Mouse (Mus musculus): ENCODE measurements around the gene Fkbp9. TPM values are rescaled to one million over a fixed set of nuclear protein-coding genes. Genes with fewer than 3 reads are reported as not detected.
"Not testable (repeated sequence)": the region's sequence is repeated elsewhere in the genome, so short reads cannot be mapped to it uniquely, and the experiment has no call there.

Fkbp9 gene
- polyA plus RNA-seq, 1 experiment from 2014 or later, result 60.3 TPM

GRCm38 (mm10) chr6:56850315-56850714 lies 18.5 kb downstream of the Fkbp9 start:
- DNase-seq (ENCODE audit: low spot score), result no peak
- Histone ChIP-seq H3K4me3 (no peak overlapping the region), H3K4me1 (replicated peaks) (no peaks in the 10 kb centered on the region), H3K36me3 (peaks cover 26% of the 10 kb centered on the region), H3K27ac (no peak overlapping the region), H3K27me3 (ENCODE audit: insufficient read depth, poor library complexity, severe bottlenecking) (no peaks in the 10 kb centered on the region), H3K9me3 (no peaks in the 10 kb centered on the region)
- WGBS, result 75% methylated on average over 7 of the region's 7 CpGs

DNA sequence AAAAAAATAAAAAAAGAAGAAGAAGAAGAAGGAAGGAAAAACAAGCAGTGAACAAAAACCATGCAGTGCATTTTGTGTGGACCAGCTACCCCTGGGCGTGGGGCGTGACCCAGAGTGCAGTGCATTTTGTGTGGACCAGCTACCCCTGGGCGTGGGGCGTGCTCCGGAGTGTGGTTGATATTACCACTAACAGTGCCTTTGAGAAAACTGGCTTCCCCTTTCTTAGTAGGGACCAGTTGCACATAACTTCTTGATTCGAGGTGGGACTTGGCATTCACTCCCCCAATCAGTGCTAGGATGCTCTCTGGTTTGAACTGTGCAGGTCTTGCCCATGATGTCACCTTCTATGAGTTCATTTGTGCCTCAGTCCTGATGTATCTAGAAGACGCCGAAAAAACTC lies 22.9 kb downstream of the Fkbp9 start:
- WGBS, result 94% methylated on average over 8 of the region's 8 CpGs
- H3K27ac ChIP-seq, result no peak overlapping the region
- H3K36me3 ChIP-seq, result peaks cover 36% of the 10 kb centered on the region
- H3K4me1 ChIP-seq (replicated peaks), result no peaks in the 10 kb centered on the region
- H3K9me3 ChIP-seq, result no peaks in the 10 kb centered on the region
- H3K27me3 ChIP-seq (ENCODE audit: insufficient read depth, poor library complexity, severe bottlenecking), result no peaks in the 10 kb centered on the region
- DNase-seq (ENCODE audit: low spot score), result no peak
- H3K4me3 ChIP-seq, result no peak overlapping the region

DNA sequence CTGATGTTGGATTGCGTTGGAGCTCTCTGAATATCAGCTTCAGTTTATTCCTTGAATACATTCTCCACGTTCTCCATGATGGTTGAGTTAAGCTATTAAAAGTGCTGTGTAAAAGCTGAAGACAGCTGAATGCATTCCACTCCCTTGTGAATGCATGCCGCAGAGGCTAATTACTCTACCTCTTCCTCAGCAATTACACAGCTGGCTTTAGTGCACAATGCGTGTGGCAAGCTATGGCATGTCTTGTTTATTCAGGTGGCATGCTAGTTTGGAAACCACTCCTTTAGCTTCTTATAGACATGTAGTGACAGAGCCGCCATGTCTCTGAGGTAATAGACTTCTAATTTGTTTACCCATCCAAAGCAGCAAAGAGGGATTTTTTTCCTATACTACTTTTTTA lies 24.9 kb downstream of the Fkbp9 start:
- peaks cover 32% of the 10 kb centered on the region for H3K36me3 ChIP-seq
- DNase-seq (ENCODE audit: low spot score), result no peak
- H3K9me3 ChIP-seq, result no peaks in the 10 kb centered on the region
- no peaks in the 10 kb centered on the region for H3K27me3 ChIP-seq (ENCODE audit: insufficient read depth, poor library complexity, severe bottlenecking)
- WGBS, result 80% methylated on average over 5 of the region's 5 CpGs
- H3K4me1 ChIP-seq (replicated peaks), result no peaks in the 10 kb centered on the region
- no peak overlapping the region for H3K4me3 ChIP-seq
- no peak overlapping the region for H3K27ac ChIP-seq

GRCm38 (mm10) chr6:56860205-56860848 lies 28.5 kb downstream of the Fkbp9 start:
- no peak overlapping the region for H3K4me3 ChIP-seq
- H3K9me3 ChIP-seq, result no peaks in the 10 kb centered on the region
- DNase-seq (ENCODE audit: low spot score), result no peak
- H3K4me1 ChIP-seq (replicated peaks), result no peaks in the 10 kb centered on the region
- 90% methylated on average over 8 of the region's 8 CpGs for WGBS
- H3K27ac ChIP-seq, result no peak overlapping the region
- H3K27me3 ChIP-seq (ENCODE audit: insufficient read depth, poor library complexity, severe bottlenecking), result no peaks in the 10 kb centered on the region
- peaks cover 28% of the 10 kb centered on the region for H3K36me3 ChIP-seq

GRCm38 (mm10) chr6:56866899-56867298 lies 35.0 kb downstream of the Fkbp9 start:
- H3K27ac ChIP-seq; H3K27me3 ChIP-seq (ENCODE audit: insufficient read depth, poor library complexity, severe bottlenecking); H3K4me1 ChIP-seq (replicated peaks); H3K9me3 ChIP-seq; H3K4me3 ChIP-seq; DNase-seq (ENCODE audit: low spot score): not testable (repeated sequence)
- WGBS, result 95% methylated on average over 1 of the region's 1 CpGs
- H3K36me3 ChIP-seq, result peaks cover 15% of the 10 kb centered on the region

- H3K27ac ChIP-seq, result no peak overlapping the region
- H3K4me3 ChIP-seq, result no peak overlapping the region
- no peaks in the 10 kb centered on the region for H3K4me1 ChIP-seq (replicated peaks)
- DNase-seq (ENCODE audit: low spot score), result no peak
- 79% methylated on average over 8 of the region's 8 CpGs for WGBS
- H3K36me3 ChIP-seq, result peaks cover 12% of the 10 kb centered on the region
- H3K9me3 ChIP-seq, result no peaks in the 10 kb centered on the region
- no peaks in the 10 kb centered on the region for H3K27me3 ChIP-seq (ENCODE audit: insufficient read depth, poor library complexity, severe bottlenecking)
Measured at GRCm38 (mm10) chr6:56868565-56868964, 36.7 kb downstream of the Fkbp9 start.

GRCm38 (mm10) chr6:56870027-56870426 lies 38.2 kb downstream of the Fkbp9 start:
- WGBS, result 85% methylated on average over 2 of the region's 2 CpGs
- no peak overlapping the region for H3K27ac ChIP-seq
- no peaks in the 10 kb centered on the region for H3K27me3 ChIP-seq (ENCODE audit: insufficient read depth, poor library complexity, severe bottlenecking)
- peaks cover 14% of the 10 kb centered on the region; the same call in 1 of the 2 replicates for H3K36me3 ChIP-seq
- no peaks in the 10 kb centered on the region for H3K4me1 ChIP-seq (replicated peaks)
- H3K9me3 ChIP-seq, result no peaks in the 10 kb centered on the region
- no peak overlapping the region for H3K4me3 ChIP-seq
- DNase-seq (ENCODE audit: low spot score), result no peak

DNA sequence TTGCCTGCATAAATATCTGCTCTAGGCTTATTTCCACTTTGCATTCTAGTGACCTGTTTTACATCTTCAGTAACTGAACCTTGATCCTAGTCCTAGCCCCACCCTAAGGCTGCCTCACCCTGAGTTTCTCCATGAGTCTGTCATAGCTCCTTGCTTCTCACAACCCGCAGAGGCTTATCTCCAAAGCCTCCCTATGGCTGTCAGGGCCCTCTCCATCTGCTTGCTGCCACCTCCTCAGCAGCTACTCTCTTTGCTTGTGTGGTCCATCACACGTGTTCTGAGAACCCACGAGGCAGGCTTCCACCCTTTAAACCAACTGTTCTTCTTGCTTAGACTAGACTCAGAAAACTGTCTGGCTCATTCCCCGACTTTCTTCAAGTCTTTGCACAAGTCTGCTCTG lies 45.0 kb downstream of the Fkbp9 start:
- no peaks in the 10 kb centered on the region for H3K27me3 ChIP-seq (ENCODE audit: insufficient read depth, poor library complexity, severe bottlenecking)
- H3K4me3 ChIP-seq, result no peak overlapping the region
- H3K27ac ChIP-seq, result no peak overlapping the region
- H3K9me3 ChIP-seq, result no peaks in the 10 kb centered on the region
- no peak for DNase-seq (ENCODE audit: low spot score)
- H3K36me3 ChIP-seq, result peaks cover 58% of the 10 kb centered on the region
- 89% methylated on average over 4 of the region's 4 CpGs for WGBS
- no peaks in the 10 kb centered on the region for H3K4me1 ChIP-seq (replicated peaks)

DNA sequence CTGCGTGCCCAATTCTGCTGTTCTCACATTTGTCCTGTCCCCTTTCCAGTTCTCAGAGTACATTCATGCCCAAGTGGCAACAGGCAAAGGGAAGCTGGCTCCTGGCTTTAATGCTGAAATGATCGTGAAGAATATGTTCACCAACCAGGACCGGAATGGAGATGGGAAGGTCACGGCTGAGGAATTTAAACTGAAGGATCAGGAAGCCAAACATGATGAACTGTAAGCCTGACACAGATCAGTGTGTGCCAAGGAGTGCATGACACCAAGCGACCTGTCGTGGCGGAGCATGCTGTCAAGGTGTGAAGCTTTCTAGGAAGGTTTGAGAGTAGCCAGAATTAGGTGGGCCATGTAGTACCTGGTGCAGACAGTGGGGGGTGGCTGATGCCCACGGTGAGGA lies 46.1 kb downstream of the Fkbp9 start:
- WGBS, result 94% methylated on average over 8 of the region's 8 CpGs
- no peaks in the 10 kb centered on the region for H3K4me1 ChIP-seq (replicated peaks)

DNA sequence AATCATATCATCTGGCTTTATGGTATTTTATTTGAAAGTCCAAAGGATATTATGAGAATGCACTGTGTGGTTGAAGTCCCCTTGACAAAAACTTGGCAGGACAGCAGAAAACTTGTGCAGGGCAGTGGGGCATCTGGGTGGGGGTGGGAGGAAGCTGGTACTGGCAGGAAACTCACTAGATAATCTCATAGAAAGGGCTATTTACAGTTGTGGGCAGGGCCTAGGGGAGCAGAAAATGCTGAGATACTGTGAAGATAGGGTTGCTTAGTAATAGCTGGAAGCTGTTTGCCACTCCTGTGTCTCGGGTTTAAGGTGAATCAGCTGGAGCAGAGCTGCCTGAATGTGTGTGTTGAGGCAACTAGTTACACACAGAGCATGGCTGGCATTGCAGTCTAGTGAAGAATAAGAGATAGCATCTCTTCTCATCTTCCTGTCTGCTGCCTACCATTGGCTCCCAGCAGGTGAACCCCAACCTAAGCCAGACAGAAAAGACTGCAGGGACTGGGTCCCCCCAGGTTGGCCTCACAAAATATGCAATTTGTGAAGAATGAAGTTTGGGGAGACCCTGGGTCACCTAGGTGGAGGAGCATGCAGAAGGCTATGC lies 47.6 kb downstream of the Fkbp9 start:
- Histone ChIP-seq H3K9me3 (no peaks in the 10 kb centered on the region), H3K4me1 (replicated peaks) (no peaks in the 10 kb centered on the region), H3K4me3 (no peak overlapping the region), H3K27me3 (ENCODE audit: insufficient read depth, poor library complexity, severe bottlenecking) (no peaks in the 10 kb centered on the region), H3K36me3 (peaks cover 72% of the 10 kb centered on the region), H3K27ac (no peak overlapping the region)
- 83% methylated on average over 1 of the region's 1 CpGs for WGBS
- no peak for DNase-seq (ENCODE audit: low spot score)

More for the DNA sequence above, 46.1 kb downstream of the Fkbp9 start:
- Histone ChIP-seq H3K27ac (no peak overlapping the region), H3K4me3 (no peak overlapping the region), H3K36me3 (peaks cover 68% of the 10 kb centered on the region), H3K9me3 (no peaks in the 10 kb centered on the region), H3K27me3 (ENCODE audit: insufficient read depth, poor library complexity, severe bottlenecking) (no peaks in the 10 kb centered on the region)
- no peak for DNase-seq (ENCODE audit: low spot score)

DNA sequence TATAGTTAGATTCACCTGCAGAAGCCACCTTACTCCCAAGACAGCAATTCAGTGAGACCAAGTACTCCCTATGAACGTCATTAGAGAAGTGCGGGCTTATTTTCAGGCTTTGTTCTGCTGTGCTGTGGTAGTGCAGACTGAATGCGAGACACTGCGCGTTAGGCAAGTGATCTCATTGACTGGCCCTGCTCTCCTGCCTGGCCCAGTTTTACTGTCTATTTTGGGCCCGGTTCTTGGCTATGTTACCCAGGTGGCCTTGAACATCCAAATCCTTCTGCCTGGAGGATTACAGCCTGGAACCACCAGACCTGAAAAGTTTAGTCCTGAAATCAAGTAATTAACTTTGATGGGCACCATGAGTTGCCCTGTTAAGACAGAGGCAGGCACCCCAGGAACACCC lies 56.7 kb downstream of the Fkbp9 start:
- no peak for DNase-seq (ENCODE audit: low spot score)

DNA sequence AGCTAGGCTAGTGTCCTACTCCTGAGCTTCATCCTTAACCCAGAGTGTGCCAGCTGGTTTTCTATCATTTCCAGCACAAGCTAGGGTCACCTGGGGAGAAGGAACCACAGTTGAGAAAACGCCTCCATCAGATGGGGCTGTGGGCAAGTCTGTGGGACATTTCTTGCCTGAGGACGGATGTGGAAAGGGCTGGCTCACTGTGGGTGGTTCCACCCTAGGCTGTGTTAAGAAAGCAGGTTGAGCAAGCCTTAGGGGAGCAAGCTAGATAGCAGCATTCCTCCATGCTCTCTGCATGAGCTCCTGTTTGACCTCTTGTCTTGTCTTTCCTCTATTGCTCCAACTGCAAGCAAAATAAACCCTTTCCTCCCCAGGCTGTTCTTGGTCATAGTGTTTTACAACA lies 58.9 kb downstream of the Fkbp9 start:
- Histone ChIP-seq H3K27ac (no peak overlapping the region), H3K4me3 (no peak overlapping the region), H3K27me3 (ENCODE audit: insufficient read depth, poor library complexity, severe bottlenecking) (no peaks in the 10 kb centered on the region), H3K4me1 (replicated peaks) (no peaks in the 10 kb centered on the region), H3K9me3 (no peaks in the 10 kb centered on the region), H3K36me3 (peaks cover 48% of the 10 kb centered on the region)
- 92% methylated on average over 2 of the region's 2 CpGs for WGBS
- DNase-seq (ENCODE audit: low spot score), result no peak

More for the DNA sequence above, 56.7 kb downstream of the Fkbp9 start:
- H3K4me1 ChIP-seq (replicated peaks), result no peaks in the 10 kb centered on the region
- H3K27me3 ChIP-seq (ENCODE audit: insufficient read depth, poor library complexity, severe bottlenecking), result no peaks in the 10 kb centered on the region
- H3K27ac ChIP-seq, result no peak overlapping the region
- H3K4me3 ChIP-seq, result no peak overlapping the region
- no peaks in the 10 kb centered on the region for H3K9me3 ChIP-seq
- H3K36me3 ChIP-seq, result peaks cover 59% of the 10 kb centered on the region
- WGBS, result 95% methylated on average over 6 of the region's 6 CpGs

- WGBS, result 86% methylated on average over 3 of the region's 3 CpGs
- Histone ChIP-seq H3K4me1 (replicated peaks) (peaks cover 5% of the 10 kb centered on the region), H3K4me3 (no peak overlapping the region), H3K9me3 (no peaks in the 10 kb centered on the region), H3K36me3 (no peaks in the 10 kb centered on the region), H3K27me3 (ENCODE audit: insufficient read depth, poor library complexity, severe bottlenecking) (no peaks in the 10 kb centered on the region), H3K27ac (no peak overlapping the region)
- DNase-seq (ENCODE audit: low spot score), result no peak
Measured at GRCm38 (mm10) chr6:56899601-56900000, 67.7 kb downstream of the Fkbp9 start.

Measured in hindbrain, embryonic 10.5 days (tissue).